In genomic region chrX:106026418-106027342, GRCm38 (mm10) we compare ENCODE assay signal across 7 mouse cellular contexts. TPM values are rescaled to one million over a fixed set of nuclear protein-coding genes. Genes with fewer than 3 reads are reported as not detected.
DNase-seq lines count a peak whose midpoint lies in the region; ATAC-seq lines count a peak whose summit lies in the region.

Gene Atp7a (plus strand): TSS chrX:106027276.

- H3K4me2 ChIP-seq in intestine, embryonic 15.5 days (replicated peaks) = peak within 1 kb of the TSS; percentile 46

- H3K9me3 ChIP-seq in intestine, embryonic 15.5 days = no peaks in the 10 kb centered on the region
- no peaks in the 10 kb centered on the region for H3K9me3 ChIP-seq in midbrain, embryonic 10.5 days (replicated peaks)

- peak; percentile 78 to 86 for DNase-seq in adrenal gland, adult 18-20 months (ENCODE audit: low spot score in 2 of 2)
- peak; percentile 94 for DNase-seq in embryo, embryonic 11 days
- peak; percentile 89 for DNase-seq in gastrocnemius, postnatal 25 days
- peak; percentile 85 to 94 for DNase-seq in left cerebral cortex, postnatal 25 days (ENCODE audit: low spot score in 2 of 2)
- peak; percentile 90 for DNase-seq in midbrain, embryonic 10.5 days (ENCODE audit: low spot score)
- peak; percentile 87 for DNase-seq in right cerebral cortex, postnatal 4 days

- H3K4me3 ChIP-seq in intestine, embryonic 15.5 days (replicated peaks) = peak within 1 kb of the TSS; percentile 44
- H3K4me3 ChIP-seq in midbrain, embryonic 10.5 days = peak within 1 kb of the TSS; percentile 58

- intact Hi-C loops in left cerebral cortex, postnatal 25 days (cut with DNase I) = loop anchor here (2.0 to 10.0 kb wide), 5 partner anchors 66 to 358 kb away; partner anchors contain the start of gene Pgk1

- ATAC-seq in intestine, embryonic 15.5 days = peak; percentile 98

- peak within 1 kb of the TSS; percentile 47 for H3K9ac ChIP-seq in intestine, embryonic 15.5 days

- peak within 1 kb of the TSS; percentile 60; the same call in 1 of the 2 replicates for H3K27ac ChIP-seq in intestine, embryonic 15.5 days
- H3K27ac ChIP-seq in midbrain, embryonic 10.5 days (replicated peaks) = peak within 1 kb of the TSS; percentile 83

- no peaks in the 10 kb centered on the region for H3K36me3 ChIP-seq in intestine, embryonic 15.5 days
- peaks cover 6% of the 10 kb centered on the region for H3K36me3 ChIP-seq in midbrain, embryonic 10.5 days

- no peaks in the 10 kb centered on the region for H3K4me1 ChIP-seq in intestine, embryonic 15.5 days (replicated peaks)
- peaks cover 3% of the 10 kb centered on the region; the same call in 1 of the 2 replicates for H3K4me1 ChIP-seq in midbrain, embryonic 10.5 days

- no peaks in the 10 kb centered on the region for H3K27me3 ChIP-seq in intestine, embryonic 15.5 days (replicated peaks)
- peaks cover 23% of the 10 kb centered on the region for H3K27me3 ChIP-seq in midbrain, embryonic 10.5 days (ENCODE audit: low read depth, poor library complexity, severe bottlenecking)

- 19% methylated on average over 36 of the region's 36 CpGs for WGBS in intestine, embryonic 15.5 days
- 18% methylated on average over 36 of the region's 36 CpGs for WGBS in midbrain, embryonic 10.5 days

RNA-seq across cellular contexts. Expression of gene Atp7a, which starts in this region (rescaled TPM):
- 10 to 100 TPM; 28.7 to 43.2 TPM for total RNA-seq in adrenal gland, adult 18-20 months (2021)
- 1 to 10 TPM; 6.9 to 8.1 TPM for total RNA-seq in gastrocnemius, postnatal 25 days (2021)
- polyA plus RNA-seq in intestine, embryonic 15.5 days (2015; fragmentation: Nextera tagmentation; extraction: Ambion mirVana) = 20.5 and 21.2 TPM in 2 replicates
- 1 to 10 TPM; 8.0 to 8.2 TPM for total RNA-seq in left cerebral cortex, postnatal 25 days (2021)
- 19.7 and 22.6 TPM in 2 replicates for polyA plus RNA-seq in midbrain, embryonic 10.5 days (2016; fragmentation: Nextera tagmentation; extraction: Ambion mirVana)

Comparison
In these comparisons a context has a peak if more than half of its experiments do, and no peak if none do; other contexts are left out.
1. Peak in every context shown above with its lines: DNase-seq, ATAC-seq, H3K4me3 ChIP-seq and H3K27ac ChIP-seq.